Mouse (Mus musculus): ENCODE measurements around the gene Slc5a6. TPM values are rescaled to one million over a fixed set of nuclear protein-coding genes. Genes with fewer than 3 reads are reported as not detected.

The Slc5a6 gene
- polyA plus RNA-seq (2017; shearing (Covaris generic)): 10 to 100 TPM in 1 of 2 experiments, 1 to 10 TPM in 1; 7.0 to 10.5 TPM

GRCm38 (mm10) chr5:31048763-31049641 is at the start of gene Slc5a6:
Slc5a6 (minus strand) TSS chr5:31048924.

GRCm38 (mm10) chr5:31054261-31055215 is 5.8 kb upstream of the Slc5a6 start, which contains the start of gene Cad:
Cad (plus strand) TSS chr5:31054780.

GRCm38 (mm10) chr5:31047848-31048762 is 619 bp downstream of the Slc5a6 start, which contains the start of gene Atraid:
Atraid (plus strand) TSS chr5:31048312.

Other genes starting within 250 kb of the Slc5a6 start
- 10 to 100 TPM in 1 of 2 experiments, 1 to 10 TPM in 1; 6.2 to 12.6 TPM for gene Mapre3, start 234.3 kb downstream of the Slc5a6 start, polyA plus RNA-seq (2017; shearing (Covaris generic))
- gene Tmem214, start 180.9 kb downstream of the Slc5a6 start, polyA plus RNA-seq (2017; shearing (Covaris generic)): 10 to 100 TPM; 57.3 to 93.7 TPM
- 10 to 100 TPM; 12.0 to 16.1 TPM for gene Agbl5, start 160.2 kb downstream of the Slc5a6 start, polyA plus RNA-seq (2017; shearing (Covaris generic))
- 100 to 1,000 TPM; 284 to 306 TPM for gene Ost4, start 141.1 kb downstream of the Slc5a6 start, polyA plus RNA-seq (2017; shearing (Covaris generic))
- gene Emilin1, start 135.5 kb downstream of the Slc5a6 start, polyA plus RNA-seq (2017; shearing (Covaris generic)): 1 to 10 TPM; 1.4 to 5.3 TPM
- gene Khk, start 127.5 kb downstream of the Slc5a6 start, polyA plus RNA-seq (2017; shearing (Covaris generic)): 10 to 100 TPM; 18.1 to 36.3 TPM
- gene Cgref1, start 103.3 kb downstream of the Slc5a6 start, polyA plus RNA-seq (2017; shearing (Covaris generic)): under 1 TPM in 1 of 2 experiments, not detected in 1; 0.22 TPM
- 100 to 1,000 TPM; 191 to 210 TPM for gene Preb, start 88.6 kb downstream of the Slc5a6 start, polyA plus RNA-seq (2017; shearing (Covaris generic))
- not detected for gene Tcf23, start 80.3 kb downstream of the Slc5a6 start, polyA plus RNA-seq (2017; shearing (Covaris generic))
- gene Atraid, start 612 bp downstream of the Slc5a6 start, polyA plus RNA-seq (2017; shearing (Covaris generic)): 100 to 1,000 TPM in 1 of 2 experiments, 10 to 100 TPM in 1; 82.7 to 103 TPM
- 10 to 100 TPM; 21.6 to 30.3 TPM for gene Cad, start 5.9 kb upstream of the Slc5a6 start, polyA plus RNA-seq (2017; shearing (Covaris generic))
- not detected for gene Dnajc5g, start 57.4 kb upstream of the Slc5a6 start, polyA plus RNA-seq (2017; shearing (Covaris generic))
- gene Slc30a3, start 59.3 kb upstream of the Slc5a6 start, polyA plus RNA-seq (2017; shearing (Covaris generic)): 1 to 10 TPM in 1 of 2 experiments, under 1 TPM in 1; 0.29 to 2.5 TPM
- gene Trim54, start 67.8 kb upstream of the Slc5a6 start, polyA plus RNA-seq (2017; shearing (Covaris generic)): not detected
- not detected for gene Ucn, start 89.9 kb upstream of the Slc5a6 start, polyA plus RNA-seq (2017; shearing (Covaris generic))
- gene Mpv17, start 105.3 kb upstream of the Slc5a6 start, polyA plus RNA-seq (2017; shearing (Covaris generic)): 10 to 100 TPM; 38.8 to 51.5 TPM
- 1 to 10 TPM; 1.7 to 2.4 TPM for gene Gm29609, start 131.0 kb upstream of the Slc5a6 start, polyA plus RNA-seq (2017; shearing (Covaris generic))
- 10 to 100 TPM; 73.6 to 89.2 TPM for gene Gtf3c2, start 131.2 kb upstream of the Slc5a6 start, polyA plus RNA-seq (2017; shearing (Covaris generic))
- gene Snx17, start 144.3 kb upstream of the Slc5a6 start, polyA plus RNA-seq (2017; shearing (Covaris generic)): 100 to 1,000 TPM; 120 to 152 TPM
- 10 to 100 TPM; 71.7 to 76.4 TPM for gene Eif2b4, start 144.5 kb upstream of the Slc5a6 start, polyA plus RNA-seq (2017; shearing (Covaris generic))
- gene Zfp513, start 153.4 kb upstream of the Slc5a6 start, polyA plus RNA-seq (2017; shearing (Covaris generic)): 10 to 100 TPM; 25.1 to 30.7 TPM
- gene Ppm1g, start 171.8 kb upstream of the Slc5a6 start, polyA plus RNA-seq (2017; shearing (Covaris generic)): 100 to 1,000 TPM; 130 to 173 TPM
- gene Nrbp1, start 191.9 kb upstream of the Slc5a6 start, polyA plus RNA-seq (2017; shearing (Covaris generic)): 100 to 1,000 TPM; 183 to 222 TPM
- 1 to 10 TPM in 1 of 2 experiments, under 1 TPM in 1; 0.40 to 1.1 TPM for gene Gm9970, start 192.3 kb upstream of the Slc5a6 start, polyA plus RNA-seq (2017; shearing (Covaris generic))
- 10 to 100 TPM; 42.9 to 53.5 TPM for gene Krtcap3, start 202.8 kb upstream of the Slc5a6 start, polyA plus RNA-seq (2017; shearing (Covaris generic))
- 10 to 100 TPM in 1 of 2 experiments, 1 to 10 TPM in 1; 6.7 to 10.3 TPM for gene Ift172, start 242.2 kb upstream of the Slc5a6 start, polyA plus RNA-seq (2017; shearing (Covaris generic))
- gene Fndc4, start 247.2 kb upstream of the Slc5a6 start, polyA plus RNA-seq (2017; shearing (Covaris generic)): under 1 TPM; 0.16 to 0.71 TPM
- gene Gckr, start 248.5 kb upstream of the Slc5a6 start, polyA plus RNA-seq (2017; shearing (Covaris generic)): under 1 TPM; 0.07 to 0.99 TPM